Mouse (Mus musculus) cerebellum, adult 11 months (tissue): ENCODE data around the gene Knstrn.

Source experiments
- DNase-seq: peaks from one replicate; pipeline ENCODE4 v3.0.0; 2022

Knstrn gene

DNA sequence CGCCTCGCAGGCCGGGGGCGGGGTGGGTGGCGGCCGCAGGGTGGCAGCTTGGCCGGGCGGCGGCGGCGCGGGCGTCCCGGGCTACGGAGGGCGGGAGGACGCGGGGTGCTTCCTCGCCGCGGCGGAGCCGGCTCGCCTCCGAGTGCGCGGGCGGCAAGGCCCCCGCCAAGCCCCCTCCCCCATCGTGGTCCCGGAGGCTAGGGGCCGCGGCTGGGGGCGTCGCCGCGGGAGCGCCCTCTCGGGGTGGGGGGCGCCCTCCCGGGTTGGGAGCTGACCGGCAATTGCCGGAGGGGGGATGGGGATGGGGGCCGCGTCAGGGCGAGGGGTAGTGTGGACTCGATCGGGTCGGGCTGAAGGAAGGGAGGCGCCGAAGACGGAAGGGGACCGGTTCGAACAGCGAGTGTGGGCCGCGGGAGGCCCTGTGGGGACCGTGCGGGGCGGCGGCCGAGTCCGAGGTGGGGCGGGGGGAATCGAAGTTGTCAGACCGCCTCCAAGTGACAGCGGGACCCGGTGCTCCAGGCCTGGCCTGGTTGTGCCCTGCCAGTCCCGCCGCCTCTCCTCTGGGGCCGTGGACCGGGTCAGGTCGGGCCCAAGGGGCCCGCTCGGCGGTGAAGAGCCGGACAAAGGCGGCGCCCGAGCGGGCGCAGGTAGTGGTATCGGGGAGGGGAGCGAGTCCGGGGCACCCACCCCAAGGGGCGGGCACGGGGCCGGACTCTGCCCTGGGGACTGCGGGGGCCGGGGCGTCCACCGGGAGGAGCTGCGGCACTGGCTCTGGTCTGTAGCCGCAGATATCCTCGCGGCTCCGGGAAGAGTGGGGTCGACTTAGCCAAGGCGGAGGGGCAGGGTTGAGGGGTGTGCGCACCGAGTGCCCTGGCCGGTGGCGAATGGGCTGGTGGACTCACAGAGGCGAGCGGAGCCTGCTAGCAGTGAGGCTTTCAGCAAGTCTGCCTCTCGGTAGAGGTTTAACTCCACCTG is 88.5 kb downstream of the Knstrn start:
- DNase-seq = peak; percentile 50

DNA sequence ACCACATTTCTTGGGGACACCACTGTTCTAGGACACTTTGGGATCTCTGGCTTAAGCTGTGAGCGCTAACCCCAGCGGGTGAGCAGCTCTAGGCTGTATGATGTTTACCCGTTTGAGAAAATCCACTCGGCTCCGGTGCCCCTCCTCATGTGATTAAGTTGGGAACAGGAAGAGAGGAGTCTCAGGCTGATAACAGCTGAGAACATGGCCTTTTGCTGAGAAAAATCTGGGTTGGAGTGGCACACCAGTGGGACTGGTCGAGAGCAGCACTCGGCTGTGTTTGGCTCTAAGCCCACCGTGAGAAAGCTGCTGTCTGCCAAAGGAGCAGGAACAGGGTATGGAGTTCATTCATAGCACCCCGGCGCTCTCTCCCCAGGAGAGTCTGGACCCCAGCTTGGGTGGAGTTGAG is 89.5 kb downstream of the Knstrn start:
- DNase-seq = peak; percentile 39
